Mouse (Mus musculus): ENCODE measurements around the gene Dohh. TPM values are rescaled to one million over a fixed set of nuclear protein-coding genes. Genes with fewer than 3 reads are reported as not detected.

Dohh gene
- polyA plus RNA-seq, 1 experiment, result 25.1 TPM

DNA sequence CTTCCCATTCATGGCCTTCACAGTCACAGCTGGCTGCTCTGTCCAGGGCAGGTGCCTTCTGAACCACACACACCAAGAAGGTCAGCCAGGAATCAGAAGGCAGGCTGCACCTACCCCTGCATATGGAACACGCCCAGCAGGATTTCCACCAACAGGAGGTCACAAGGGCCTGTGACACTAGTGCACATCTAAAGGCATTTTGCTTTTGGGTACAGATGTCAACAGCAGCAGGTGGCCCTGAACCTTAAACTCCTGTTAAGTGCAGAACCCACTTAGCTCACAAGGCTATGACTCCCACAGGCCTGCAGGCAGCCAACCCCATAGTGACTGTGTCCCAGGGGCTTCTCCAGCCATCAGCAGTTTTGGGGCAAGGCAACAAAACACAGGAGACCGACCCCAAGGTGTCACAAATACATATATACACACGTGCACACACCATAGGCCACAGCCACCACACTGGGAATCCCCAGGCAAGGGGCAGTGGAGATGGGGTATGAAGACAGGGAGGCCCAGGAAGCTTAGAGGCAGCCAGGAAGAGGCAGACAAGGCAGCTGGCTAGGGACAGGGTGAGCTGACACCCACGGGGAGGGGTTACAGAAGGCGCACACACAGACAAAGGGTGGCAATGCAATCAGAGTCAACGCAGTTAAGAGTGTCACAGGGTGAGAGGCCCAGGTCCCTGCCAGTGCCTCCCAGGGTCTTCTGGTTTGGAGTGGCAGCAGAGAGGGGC, 17.6 kb upstream of the Dohh start:
- peaks cover 7% of the 10 kb centered on the region; the same call in 1 of the 2 replicates for H3K4me1 ChIP-seq (ENCODE audit: control insufficient read depth, insufficient read depth, insufficient read length, low read length)
- no peak overlapping the region for H3K4me3 ChIP-seq (ENCODE audit: insufficient read depth, low read depth, low read length)
- H3K27ac ChIP-seq (replicated peaks; ENCODE audit: low read depth, low read length), result no peak overlapping the region

DNA sequence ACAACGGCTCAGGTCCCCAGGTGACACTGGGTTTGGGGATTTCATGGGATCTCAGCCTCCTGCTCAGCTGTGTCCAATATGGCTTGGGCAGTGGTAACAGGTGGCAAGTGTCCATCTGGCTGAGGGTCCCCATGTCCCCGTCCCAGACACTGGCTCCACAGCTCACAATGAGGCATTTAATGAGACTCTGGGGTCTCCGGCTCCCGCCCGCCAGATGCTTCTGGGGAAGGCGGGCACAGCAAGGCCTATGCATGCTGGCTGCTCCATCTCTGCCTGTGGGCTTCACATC, 17.1 kb upstream of the Dohh start:
- no peak overlapping the region for H3K27ac ChIP-seq (replicated peaks; ENCODE audit: low read depth, low read length)
- peaks cover 7% of the 10 kb centered on the region; the same call in 1 of the 2 replicates for H3K4me1 ChIP-seq (ENCODE audit: control insufficient read depth, insufficient read depth, insufficient read length, low read length)
- H3K4me3 ChIP-seq (ENCODE audit: insufficient read depth, low read depth, low read length), result no peak overlapping the region

DNA sequence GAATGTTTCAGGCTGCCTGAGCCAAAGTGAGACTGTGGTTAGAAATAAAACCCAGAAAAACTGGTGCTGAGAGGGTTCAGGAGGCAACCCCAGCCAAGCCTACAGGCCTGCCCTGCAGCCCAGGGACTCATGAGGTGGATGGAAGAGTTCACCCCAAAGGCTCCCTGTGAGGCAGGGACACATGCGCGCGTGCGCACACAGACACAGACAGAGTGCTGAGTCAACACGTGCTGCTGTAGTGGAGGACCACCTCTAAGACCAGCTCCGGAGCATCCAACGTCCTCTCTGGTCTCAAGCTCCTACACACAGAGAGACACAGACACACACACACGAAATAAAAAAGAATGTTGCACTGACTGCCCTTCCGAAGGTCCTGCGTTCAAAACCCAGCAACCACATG, 8.9 kb upstream of the Dohh start:
- Histone ChIP-seq H3K4me3 (ENCODE audit: insufficient read depth, low read depth, low read length) (no peak overlapping the region), H3K27ac (replicated peaks; ENCODE audit: low read depth, low read length) (no peak overlapping the region), H3K4me1 (ENCODE audit: control insufficient read depth, insufficient read depth, insufficient read length, low read length) (peaks cover 15% of the 10 kb centered on the region)

DNA sequence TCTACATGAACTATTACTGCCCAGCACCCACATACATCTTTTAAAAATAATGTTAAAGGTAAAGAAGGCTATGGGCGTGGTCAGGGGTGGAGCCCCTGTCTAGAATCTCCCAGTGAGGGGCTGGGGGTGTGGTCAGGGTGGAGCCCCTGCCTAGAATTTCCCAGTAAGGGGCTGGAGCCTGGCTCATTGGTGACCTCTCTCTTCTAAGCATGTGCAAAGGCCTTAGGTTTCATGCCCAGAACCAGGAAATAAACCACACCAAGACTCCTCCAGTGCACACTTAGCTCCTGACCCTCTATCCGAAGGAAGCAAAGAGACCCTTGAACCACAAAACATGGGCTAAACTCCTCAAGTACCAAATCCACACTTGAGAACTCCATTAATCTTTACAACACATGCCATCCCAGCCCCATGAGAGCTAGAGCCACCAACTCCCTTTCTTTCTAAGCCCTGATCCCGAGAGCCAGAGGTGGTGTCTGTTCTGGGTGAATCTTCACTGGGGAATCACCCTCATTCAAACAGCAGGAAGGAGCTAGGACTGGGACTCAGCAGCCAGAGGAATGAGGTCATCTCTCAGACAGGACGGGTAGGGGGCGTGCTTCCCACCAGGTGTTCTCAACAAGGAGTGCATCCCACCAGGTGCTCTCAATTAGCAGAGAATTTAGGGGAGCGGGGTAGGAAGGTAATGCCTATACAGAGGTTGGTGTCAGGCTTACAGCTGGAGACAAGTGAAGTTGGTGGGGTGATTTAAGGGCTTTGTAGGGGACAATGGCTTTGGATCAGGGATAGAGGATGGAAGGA, 7.5 kb upstream of the Dohh start:
- Histone ChIP-seq H3K27ac (replicated peaks; ENCODE audit: low read depth, low read length) (no peak overlapping the region), H3K4me3 (ENCODE audit: insufficient read depth, low read depth, low read length) (peak overlapping the region; percentile 70), H3K4me1 (ENCODE audit: control insufficient read depth, insufficient read depth, insufficient read length, low read length) (peaks cover 15% of the 10 kb centered on the region)

DNA sequence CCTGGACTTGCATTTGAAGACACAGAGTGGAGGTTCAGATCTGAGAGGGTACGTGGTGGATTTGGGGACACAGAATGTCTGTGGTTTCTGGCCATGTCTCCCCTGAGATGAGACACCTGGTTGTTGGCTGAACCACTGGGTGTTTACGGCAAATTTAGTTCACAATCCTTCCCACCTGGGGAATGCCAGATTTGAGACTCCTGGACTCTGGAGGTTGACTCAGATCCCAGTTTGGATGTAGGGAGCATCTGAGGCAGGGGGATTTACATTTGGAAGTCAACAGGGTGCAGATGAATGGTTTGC, 6.9 kb upstream of the Dohh start:
- H3K4me3 ChIP-seq (ENCODE audit: insufficient read depth, low read depth, low read length), result peak overlapping the region; percentile 70

DNA sequence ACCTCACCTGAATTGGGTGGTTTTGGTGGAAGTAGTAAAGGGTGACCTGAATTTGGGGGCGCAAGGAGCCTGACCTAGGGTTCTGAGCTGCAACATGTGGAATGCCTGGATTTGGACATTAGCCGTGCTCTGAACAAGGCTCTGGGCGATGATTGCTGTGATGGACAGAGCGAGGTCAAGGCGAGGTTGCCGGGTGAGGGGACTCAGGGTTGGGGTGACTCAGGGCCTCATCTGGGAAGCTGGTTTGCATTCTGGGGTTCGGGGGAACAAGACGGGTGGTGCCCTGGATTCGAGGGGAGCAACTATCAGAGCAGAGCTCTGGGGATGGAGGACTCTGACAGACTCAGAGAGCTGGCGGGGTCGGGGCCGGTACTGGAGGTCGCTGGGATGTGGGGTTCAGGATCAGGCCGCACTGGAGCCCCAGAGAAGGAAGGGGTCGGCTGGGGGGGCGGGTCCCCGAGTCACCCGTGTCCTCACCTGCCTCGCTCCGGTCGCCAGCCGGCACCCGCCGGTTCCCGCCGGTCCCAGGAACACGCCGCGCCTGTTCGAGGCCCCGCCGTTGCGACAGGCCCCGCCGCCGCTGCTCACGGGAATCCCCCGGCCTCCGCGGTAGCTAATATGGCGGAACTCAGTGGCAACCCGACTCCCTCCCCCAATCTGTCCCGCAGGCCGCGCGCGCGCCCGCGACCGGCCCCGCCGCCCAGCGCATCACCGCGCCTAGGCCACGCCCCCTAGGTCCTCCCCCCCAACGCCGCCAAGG, 6.3 kb upstream of the Dohh start, which contains the start of gene Fzr1:
Gene Fzr1 (minus strand): TSS at position 724 of the 760 bp plus-strand sequence.
- Histone ChIP-seq H3K4me1 (ENCODE audit: control insufficient read depth, insufficient read depth, insufficient read length, low read length) (peaks cover 15% of the 10 kb centered on the region), H3K4me3 (ENCODE audit: insufficient read depth, low read depth, low read length) (peak within 1 kb of the TSS; percentile 70), H3K27ac (replicated peaks; ENCODE audit: low read depth, low read length) (peak within 1 kb of the TSS; percentile 24; the same call in 1 of the 2 replicates)

More for the DNA sequence above, 6.9 kb upstream of the Dohh start:
- Histone ChIP-seq H3K27ac (replicated peaks; ENCODE audit: low read depth, low read length) (no peak overlapping the region), H3K4me1 (ENCODE audit: control insufficient read depth, insufficient read depth, insufficient read length, low read length) (peaks cover 15% of the 10 kb centered on the region)

DNA sequence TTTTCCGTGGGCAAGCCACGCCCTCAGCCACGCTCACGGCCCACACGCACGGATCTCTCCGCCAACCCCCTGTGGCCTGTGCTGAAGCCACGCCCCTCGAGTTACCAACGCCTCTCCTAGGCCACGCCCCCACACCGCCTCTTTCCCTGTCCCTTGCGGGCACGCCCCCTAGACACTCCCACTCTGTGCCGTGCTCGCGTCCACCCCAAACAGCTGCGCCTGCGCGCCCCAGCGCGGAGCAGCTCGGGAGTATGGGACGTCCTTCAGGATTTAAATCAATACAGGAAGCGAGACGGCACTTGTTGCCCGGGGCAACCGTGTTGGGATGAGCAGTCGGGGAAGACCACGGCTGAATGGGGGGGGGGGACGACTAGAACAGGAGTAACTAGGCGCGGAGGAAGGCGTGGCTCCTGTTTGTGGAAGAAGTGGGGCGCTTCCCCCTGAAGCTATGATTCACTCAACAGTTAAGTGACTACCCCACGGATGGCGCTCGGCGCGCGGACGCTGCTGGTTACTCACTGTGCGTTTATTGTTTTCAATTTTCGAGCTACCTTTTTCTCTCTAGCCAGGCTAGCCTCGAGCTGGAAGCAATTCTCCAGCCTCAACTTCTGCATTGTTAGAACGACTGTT, 5.6 kb upstream of the Dohh start:
- Histone ChIP-seq H3K4me3 (ENCODE audit: insufficient read depth, low read depth, low read length) (peak overlapping the region; percentile 56), H3K27ac (replicated peaks; ENCODE audit: low read depth, low read length) (no peak overlapping the region), H3K4me1 (ENCODE audit: control insufficient read depth, insufficient read depth, insufficient read length, low read length) (peaks cover 15% of the 10 kb centered on the region)

DNA sequence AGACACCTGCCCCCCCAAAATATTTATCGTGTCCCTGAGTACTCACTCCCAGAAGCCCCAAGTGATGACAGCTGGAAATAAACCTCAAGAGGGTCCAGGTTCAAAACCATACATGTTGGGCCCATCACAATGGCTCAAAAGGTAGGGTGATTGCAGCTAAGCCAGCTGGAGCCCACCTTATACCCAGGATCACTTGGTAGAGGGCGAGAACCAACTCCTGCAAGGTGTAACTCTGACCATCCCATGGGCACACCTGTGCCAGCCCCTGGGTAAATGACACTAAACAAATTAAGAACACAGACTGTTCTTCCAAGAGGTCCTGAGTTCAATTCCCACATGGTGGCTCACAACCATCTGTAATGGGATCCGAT, 5.1 kb upstream of the Dohh start:
- H3K4me3 ChIP-seq (ENCODE audit: insufficient read depth, low read depth, low read length), result peak overlapping the region; percentile 56

DNA sequence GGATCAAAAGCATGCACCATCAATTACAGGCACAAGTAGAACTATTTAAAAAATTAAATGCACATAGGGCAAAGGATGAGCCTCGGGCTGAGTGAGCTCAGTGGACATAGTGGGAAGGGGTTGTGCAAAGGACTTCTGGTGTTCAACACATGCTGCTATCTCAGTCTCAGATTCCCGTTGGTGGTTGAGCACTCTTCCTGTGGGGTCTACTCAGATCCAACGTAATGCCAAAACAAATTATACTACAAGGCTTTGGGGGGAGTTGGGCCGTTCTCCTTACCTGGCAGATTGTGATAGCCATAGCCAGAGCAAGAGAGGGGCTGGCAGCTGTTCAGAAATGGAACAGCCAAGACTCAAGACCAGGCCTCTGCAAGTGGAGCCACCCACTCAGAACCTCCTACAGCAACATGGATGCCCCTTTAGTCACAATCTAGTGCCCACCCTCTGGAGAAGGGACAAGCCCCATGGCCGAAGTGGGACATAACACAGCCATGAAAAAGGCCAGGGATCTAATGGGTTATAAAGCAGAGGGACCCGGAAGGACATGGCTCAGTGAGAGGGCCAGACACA, 4.3 kb upstream of the Dohh start:
- H3K27ac ChIP-seq (replicated peaks; ENCODE audit: low read depth, low read length), result no peak overlapping the region
- peaks cover 16% of the 10 kb centered on the region for H3K4me1 ChIP-seq (ENCODE audit: control insufficient read depth, insufficient read depth, insufficient read length, low read length)
- H3K4me3 ChIP-seq (ENCODE audit: insufficient read depth, low read depth, low read length), result no peak overlapping the region

More for the DNA sequence above, 5.1 kb upstream of the Dohh start:
- H3K27ac ChIP-seq (replicated peaks; ENCODE audit: low read depth, low read length), result no peak overlapping the region
- H3K4me1 ChIP-seq (ENCODE audit: control insufficient read depth, insufficient read depth, insufficient read length, low read length), result peaks cover 15% of the 10 kb centered on the region

DNA sequence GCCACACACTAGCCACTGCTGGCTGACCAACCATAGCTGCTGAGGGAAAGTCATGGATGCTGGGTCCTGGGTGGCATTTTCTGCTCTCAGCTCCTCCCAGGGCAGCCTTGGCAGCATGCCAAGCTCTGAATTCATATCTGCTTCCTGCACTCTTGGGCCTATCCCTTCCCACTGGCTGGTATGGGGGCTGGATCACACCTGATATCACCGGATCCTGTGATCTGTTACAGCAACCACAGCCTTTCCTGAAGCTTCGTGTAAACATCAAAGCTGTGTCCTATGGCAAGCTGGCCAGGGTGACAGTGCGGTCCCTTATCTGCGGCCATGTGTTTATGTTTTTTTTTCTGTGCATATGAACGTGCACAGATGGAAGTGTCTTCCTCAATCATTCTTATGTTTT, 2.2 kb upstream of the Dohh start:
- H3K4me3 ChIP-seq (ENCODE audit: insufficient read depth, low read depth, low read length), result no peak overlapping the region
- peaks cover 16% of the 10 kb centered on the region for H3K4me1 ChIP-seq (ENCODE audit: control insufficient read depth, insufficient read depth, insufficient read length, low read length)
- H3K27ac ChIP-seq (replicated peaks; ENCODE audit: low read depth, low read length), result no peak overlapping the region

DNA sequence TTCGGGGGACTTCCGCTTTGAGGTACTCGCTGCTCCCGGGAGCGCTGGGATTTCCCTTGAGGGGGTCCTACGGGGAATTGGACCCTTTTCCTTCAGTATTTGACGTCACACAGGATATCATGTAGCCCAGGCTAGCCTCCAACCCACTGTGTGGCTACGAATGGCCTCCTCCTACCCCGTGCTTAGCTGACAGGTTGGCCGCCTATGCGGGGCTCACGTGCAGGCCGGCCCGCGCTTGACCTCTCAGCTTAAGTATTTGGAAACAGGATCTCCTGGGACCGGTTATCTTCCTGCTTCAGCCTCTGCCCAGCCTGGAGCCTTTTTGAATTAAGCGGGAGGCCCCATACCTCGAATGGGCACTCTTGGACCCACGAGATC, 366 bp downstream of the Dohh start:
- peak overlapping the region; percentile 58 for H3K27ac ChIP-seq (replicated peaks; ENCODE audit: low read depth, low read length)
- H3K4me3 ChIP-seq (ENCODE audit: insufficient read depth, low read depth, low read length), result peak overlapping the region; percentile 73
- H3K4me1 ChIP-seq (ENCODE audit: control insufficient read depth, insufficient read depth, insufficient read length, low read length), result peaks cover 12% of the 10 kb centered on the region

DNA sequence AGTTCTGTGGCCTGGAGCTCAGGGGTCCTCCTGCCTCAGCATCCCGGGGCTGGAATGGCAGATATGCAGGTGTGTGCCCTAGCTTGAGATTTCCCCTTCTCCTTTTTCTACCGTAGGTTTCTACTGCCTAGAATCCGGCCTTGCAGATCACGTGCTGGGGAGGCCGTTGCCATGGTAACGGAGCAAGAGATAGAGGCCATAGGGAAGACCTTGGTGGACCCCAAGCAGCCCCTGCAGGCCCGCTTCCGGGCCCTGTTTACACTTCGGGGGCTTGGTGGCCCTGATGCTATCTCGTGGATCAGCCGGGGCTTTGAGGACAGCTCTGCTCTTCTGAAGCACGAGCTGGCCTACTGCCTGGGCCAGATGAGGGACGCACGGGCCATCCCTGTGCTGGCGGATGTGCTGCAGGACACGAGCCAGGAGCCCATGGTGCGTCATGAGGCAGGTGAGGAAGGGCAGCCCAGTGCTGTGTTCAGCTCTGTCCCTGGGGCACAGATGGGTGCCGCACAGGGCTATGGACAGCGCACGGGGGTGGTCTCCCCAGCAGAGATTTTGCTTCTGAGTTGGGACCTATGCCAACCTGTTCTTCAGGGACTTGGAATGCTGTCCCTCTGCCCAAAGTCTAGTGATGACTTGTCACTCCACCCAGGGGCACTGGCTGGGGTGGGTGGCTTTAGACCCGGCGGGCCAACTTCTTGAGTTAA, 1.5 kb downstream of the Dohh start:
- Histone ChIP-seq H3K27ac (replicated peaks; ENCODE audit: low read depth, low read length) (no peak overlapping the region), H3K4me1 (ENCODE audit: control insufficient read depth, insufficient read depth, insufficient read length, low read length) (peaks cover 19% of the 10 kb centered on the region), H3K4me3 (ENCODE audit: insufficient read depth, low read depth, low read length) (peak overlapping the region; percentile 73; the same call in 1 of the 2 replicates)

DNA sequence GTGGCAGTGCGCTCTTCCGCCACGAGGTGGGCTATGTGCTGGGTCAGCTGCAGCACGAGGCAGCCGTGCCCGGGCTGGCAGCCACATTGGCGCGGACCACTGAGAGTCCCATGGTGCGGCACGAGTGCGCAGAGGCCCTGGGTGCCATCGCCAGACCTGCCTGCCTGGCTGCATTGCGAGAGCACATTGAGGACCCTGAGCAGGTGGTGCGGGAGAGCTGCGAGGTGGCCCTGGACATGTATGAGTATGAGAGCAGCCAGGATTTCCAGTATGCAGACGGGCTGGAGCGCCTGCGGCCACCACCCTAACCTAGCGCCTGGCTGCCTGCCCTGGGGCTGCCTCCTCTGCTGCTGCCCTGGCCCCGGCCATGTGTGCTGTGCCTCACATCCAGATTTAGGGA, 3.5 kb downstream of the Dohh start:
- Histone ChIP-seq H3K4me1 (ENCODE audit: control insufficient read depth, insufficient read depth, insufficient read length, low read length) (peaks cover 19% of the 10 kb centered on the region), H3K4me3 (ENCODE audit: insufficient read depth, low read depth, low read length) (no peak overlapping the region), H3K27ac (replicated peaks; ENCODE audit: low read depth, low read length) (no peak overlapping the region)

DNA sequence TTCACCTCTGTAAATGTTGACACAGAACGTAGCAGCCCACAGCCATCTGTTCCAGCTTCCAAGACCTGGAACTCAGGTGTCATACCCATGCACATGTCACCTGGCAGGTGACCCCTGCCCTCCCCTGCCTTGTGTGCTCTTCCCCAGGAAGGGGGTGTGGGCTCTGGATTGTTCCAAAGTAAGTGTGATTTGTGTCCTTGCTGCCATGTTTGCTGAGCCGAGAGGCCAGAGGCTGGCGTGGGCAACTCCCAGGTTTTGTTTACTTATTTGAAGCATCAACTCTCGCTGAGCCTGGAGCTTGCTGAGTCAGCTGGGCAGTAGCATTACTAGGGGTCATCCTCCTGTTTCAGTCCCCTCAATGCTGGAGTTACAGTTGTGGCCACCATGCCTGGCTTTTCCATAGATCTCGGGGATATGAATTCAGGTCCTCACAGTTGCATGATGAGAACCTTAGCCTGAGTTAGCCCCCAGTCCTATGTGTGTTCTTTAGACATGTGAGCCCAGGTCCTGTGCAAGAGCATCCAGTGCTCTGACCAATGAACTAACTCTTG, 4.4 kb downstream of the Dohh start, which contains the start of gene Gm48552:
Gene Gm48552 (plus strand): TSS at position 501 of the 551 bp plus-strand sequence.
- Histone ChIP-seq H3K27ac (replicated peaks; ENCODE audit: low read depth, low read length) (no peak within 1 kb of the TSS), H3K4me1 (ENCODE audit: control insufficient read depth, insufficient read depth, insufficient read length, low read length) (peaks cover 19% of the 10 kb centered on the region), H3K4me3 (ENCODE audit: insufficient read depth, low read depth, low read length) (no peak within 1 kb of the TSS)

All from brown adipose tissue, adult 24 weeks (tissue).